Mouse (Mus musculus): ENCODE results near the gene Draxin. TPM values are rescaled to one million over a fixed set of nuclear protein-coding genes. Genes with fewer than 3 reads are reported as not detected.

Gene Draxin
- polyA plus RNA-seq, 1 experiment from 2014 or later = 21.2 TPM

GRCm38 (mm10) chr4:148087091-148087906 is 43.2 kb downstream of the Draxin start:
- peak overlapping the region; percentile 77 for H3K4me2 ChIP-seq (replicated peaks)
- no peaks in the 10 kb centered on the region for H3K27me3 ChIP-seq
- no peaks in the 10 kb centered on the region for H3K36me3 ChIP-seq
- H3K27ac ChIP-seq (replicated peaks) = 0 out of 2 replicates have a peak overlapping the region, but pooled peaks have one; percentile 10
- peaks cover 15% of the 10 kb centered on the region for H3K4me1 ChIP-seq
- peak; percentile 57 for ATAC-seq (replicated peaks)
- no peaks in the 10 kb centered on the region for H3K9me3 ChIP-seq
- WGBS = 3% methylated on average over 30 of the region's 30 CpGs
- peak overlapping the region; percentile 52 for H3K4me3 ChIP-seq
- peak overlapping the region; percentile 48 for H3K9ac ChIP-seq (replicated peaks)

- no peak overlapping the region for H3K4me2 ChIP-seq (replicated peaks)
Measured at GRCm38 (mm10) chr4:148085907-148086305, 44.6 kb downstream of the Draxin start.

GRCm38 (mm10) chr4:148085131-148085906 is 45.2 kb downstream of the Draxin start:
- Histone ChIP-seq H3K4me3 (no peak overlapping the region), H3K9me3 (no peaks in the 10 kb centered on the region), H3K36me3 (no peaks in the 10 kb centered on the region), H3K27ac (replicated peaks) (no peak overlapping the region), H3K4me2 (replicated peaks) (no peak overlapping the region), H3K4me1 (peaks cover 15% of the 10 kb centered on the region), H3K9ac (replicated peaks) (no peak overlapping the region), H3K27me3 (no peaks in the 10 kb centered on the region)
- 50% methylated on average over 10 of the region's 10 CpGs for WGBS
- ATAC-seq (replicated peaks) = no peak

More at GRCm38 (mm10) chr4:148085907-148086305, 44.6 kb downstream of the Draxin start:
- no peak overlapping the region for H3K27ac ChIP-seq (replicated peaks)
- H3K9me3 ChIP-seq = no peaks in the 10 kb centered on the region
- H3K4me3 ChIP-seq = no peak overlapping the region
- no peaks in the 10 kb centered on the region for H3K27me3 ChIP-seq
- H3K9ac ChIP-seq (replicated peaks) = no peak overlapping the region
- ATAC-seq (replicated peaks) = no peak
- peaks cover 15% of the 10 kb centered on the region for H3K4me1 ChIP-seq
- H3K36me3 ChIP-seq = no peaks in the 10 kb centered on the region
- 76% methylated on average over 3 of the region's 3 CpGs for WGBS

- 20% methylated on average over 8 of the region's 8 CpGs for WGBS
- no peaks in the 10 kb centered on the region for H3K9me3 ChIP-seq
- H3K27me3 ChIP-seq = no peaks in the 10 kb centered on the region
- H3K4me3 ChIP-seq = no peak overlapping the region
- H3K4me2 ChIP-seq (replicated peaks) = no peak overlapping the region
- no peak overlapping the region for H3K9ac ChIP-seq (replicated peaks)
- H3K27ac ChIP-seq (replicated peaks) = no peak overlapping the region
- peaks cover 15% of the 10 kb centered on the region for H3K4me1 ChIP-seq
- no peaks in the 10 kb centered on the region for H3K36me3 ChIP-seq
- ATAC-seq (replicated peaks) = no peak
Measured at GRCm38 (mm10) chr4:148084261-148084714, 46.2 kb downstream of the Draxin start.

- Histone ChIP-seq H3K9me3 (no peaks in the 10 kb centered on the region), H3K36me3 (no peaks in the 10 kb centered on the region), H3K4me2 (replicated peaks) (no peak overlapping the region), H3K9ac (replicated peaks) (no peak overlapping the region), H3K27ac (replicated peaks) (no peak overlapping the region), H3K4me3 (no peak overlapping the region), H3K4me1 (peaks cover 15% of the 10 kb centered on the region), H3K27me3 (no peaks in the 10 kb centered on the region)
- no peak for ATAC-seq (replicated peaks)
- WGBS = 67% methylated on average over 21 of the region's 21 CpGs
Measured at GRCm38 (mm10) chr4:148083176-148083899, 47.2 kb downstream of the Draxin start.

- Histone ChIP-seq H3K4me2 (replicated peaks) (no peak overlapping the region), H3K9me3 (no peaks in the 10 kb centered on the region), H3K4me3 (no peak overlapping the region), H3K27me3 (no peaks in the 10 kb centered on the region), H3K4me1 (peaks cover 6% of the 10 kb centered on the region), H3K9ac (replicated peaks) (no peak overlapping the region), H3K36me3 (no peaks in the 10 kb centered on the region), H3K27ac (replicated peaks) (no peak overlapping the region)
- no peak for ATAC-seq (replicated peaks)
- WGBS = 53% methylated on average over 12 of the region's 12 CpGs
Measured at GRCm38 (mm10) chr4:148082257-148083044, 48.0 kb downstream of the Draxin start.

GRCm38 (mm10) chr4:148081201-148081600 is 49.3 kb downstream of the Draxin start:
- ATAC-seq (replicated peaks) = no peak
- 94% methylated on average over 10 of the region's 10 CpGs for WGBS
- no peaks in the 10 kb centered on the region for H3K36me3 ChIP-seq
- H3K4me1 ChIP-seq = no peaks in the 10 kb centered on the region
- no peak overlapping the region for H3K27ac ChIP-seq (replicated peaks)
- no peaks in the 10 kb centered on the region for H3K27me3 ChIP-seq
- no peak overlapping the region for H3K9ac ChIP-seq (replicated peaks)
- no peak overlapping the region for H3K4me3 ChIP-seq
- H3K9me3 ChIP-seq = no peaks in the 10 kb centered on the region
- H3K4me2 ChIP-seq (replicated peaks) = no peak overlapping the region

GRCm38 (mm10) chr4:148080597-148080973 is 49.9 kb downstream of the Draxin start:
- Histone ChIP-seq H3K27me3 (no peaks in the 10 kb centered on the region), H3K9ac (replicated peaks) (no peak overlapping the region), H3K4me3 (no peak overlapping the region), H3K36me3 (no peaks in the 10 kb centered on the region), H3K4me1 (no peaks in the 10 kb centered on the region), H3K27ac (replicated peaks) (no peak overlapping the region), H3K4me2 (replicated peaks) (no peak overlapping the region), H3K9me3 (no peaks in the 10 kb centered on the region)
- no peak for ATAC-seq (replicated peaks)
- 76% methylated on average over 1 of the region's 1 CpGs for WGBS

GRCm38 (mm10) chr4:148079944-148080596 is 50.4 kb downstream of the Draxin start:
- Histone ChIP-seq H3K4me2 (replicated peaks) (no peak overlapping the region), H3K4me3 (no peak overlapping the region), H3K9me3 (no peaks in the 10 kb centered on the region), H3K4me1 (peaks cover under 1% of the 10 kb centered on the region), H3K27me3 (no peaks in the 10 kb centered on the region), H3K36me3 (no peaks in the 10 kb centered on the region), H3K9ac (replicated peaks) (no peak overlapping the region), H3K27ac (replicated peaks) (no peak overlapping the region)
- 89% methylated on average over 8 of the region's 8 CpGs for WGBS
- no peak for ATAC-seq (replicated peaks)

GRCm38 (mm10) chr4:148079212-148079611 is 51.3 kb downstream of the Draxin start:
- Histone ChIP-seq H3K4me1 (peaks cover 4% of the 10 kb centered on the region), H3K27ac (replicated peaks) (no peak overlapping the region), H3K36me3 (no peaks in the 10 kb centered on the region), H3K9me3 (no peaks in the 10 kb centered on the region), H3K4me3 (no peak overlapping the region), H3K9ac (replicated peaks) (no peak overlapping the region), H3K4me2 (replicated peaks) (no peak overlapping the region), H3K27me3 (no peaks in the 10 kb centered on the region)
- ATAC-seq (replicated peaks) = no peak
- WGBS = 71% methylated on average over 6 of the region's 6 CpGs

- Histone ChIP-seq H3K4me1 (peaks cover 4% of the 10 kb centered on the region), H3K4me3 (no peak overlapping the region), H3K9me3 (no peaks in the 10 kb centered on the region), H3K4me2 (replicated peaks) (no peak overlapping the region), H3K36me3 (no peaks in the 10 kb centered on the region), H3K27ac (replicated peaks) (no peak overlapping the region), H3K27me3 (no peaks in the 10 kb centered on the region), H3K9ac (replicated peaks) (no peak overlapping the region)
- ATAC-seq (replicated peaks) = no peak
- 94% methylated on average over 6 of the region's 6 CpGs for WGBS
Measured at GRCm38 (mm10) chr4:148075881-148076280, 54.6 kb downstream of the Draxin start.

Data from forebrain, embryonic 15.5 days (tissue).